Mouse (Mus musculus): Measurements from ENCODE around the gene Rsph10b.
A peak's percentile ranks its signal among the peaks of the same experiment; 100 is the strongest.

Gene Rsph10b

DNA sequence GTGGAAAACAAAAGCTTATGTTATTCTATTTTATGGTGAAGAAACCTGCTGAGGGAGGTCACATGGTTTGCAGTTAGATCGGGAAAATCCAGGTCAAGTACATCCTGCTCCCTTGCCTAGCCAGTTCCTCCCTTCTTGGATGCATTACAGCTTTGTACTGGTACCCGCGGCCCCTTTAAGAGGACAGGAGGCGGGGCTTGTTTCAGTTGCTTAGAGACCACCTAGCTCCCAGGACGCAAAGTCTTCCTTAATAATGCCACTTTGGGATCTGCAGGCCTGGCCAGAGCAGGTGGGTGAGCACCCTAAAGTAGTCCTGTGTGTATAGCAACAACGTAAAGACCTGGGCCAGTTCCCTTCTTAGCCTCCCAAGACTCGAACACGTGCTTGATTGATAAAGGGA, at the start of gene Rsph10b:
Rsph10b (plus strand) TSS at position 205 of the 400 bp plus-strand sequence.
- DNase-seq (ENCODE audit: low read depth, low spot score): peak; percentile 37

DNA sequence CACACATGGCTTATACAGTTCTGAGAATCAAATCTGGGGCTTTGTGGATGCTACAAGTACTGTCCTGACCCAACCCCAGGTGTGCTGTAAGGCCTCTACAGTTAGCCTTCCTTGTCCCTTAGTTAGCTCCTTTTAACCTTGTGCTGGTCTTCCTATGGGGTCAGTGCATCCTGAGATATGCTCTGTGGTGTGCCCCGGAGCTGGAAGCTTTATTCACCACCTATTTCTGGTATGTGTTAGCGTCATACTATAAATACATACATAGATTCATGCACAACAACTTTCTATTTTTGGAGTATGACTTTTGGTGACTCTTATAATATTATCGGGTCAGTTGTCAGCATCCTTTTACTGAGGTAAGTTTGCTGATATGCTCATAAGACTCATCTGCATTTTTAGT, 47.6 kb upstream of the Rsph10b start:
- no peak for DNase-seq (ENCODE audit: low read depth, low spot score)

DNA sequence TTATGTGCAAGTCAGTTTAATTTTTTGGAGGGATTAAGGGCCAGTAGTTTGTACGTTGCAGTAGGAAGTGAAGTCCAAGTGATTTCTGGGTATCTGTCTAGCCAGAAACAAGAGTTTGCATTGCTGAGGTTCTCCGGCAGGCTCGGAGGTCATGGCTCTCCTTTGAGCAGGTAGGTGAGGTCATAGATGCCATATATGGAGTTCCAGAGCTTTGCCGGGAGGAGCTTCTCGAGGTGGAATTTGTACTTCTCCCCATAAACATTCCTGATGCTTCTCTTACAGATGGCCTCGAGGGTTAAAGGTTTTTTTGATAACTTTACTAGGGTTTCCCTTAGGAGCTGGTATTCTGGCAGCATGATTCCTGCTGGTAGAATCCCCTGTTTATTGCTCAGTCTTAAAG, 42.1 kb upstream of the Rsph10b start:
- no peak for DNase-seq (ENCODE audit: low read depth, low spot score)

- peak; percentile 51 for DNase-seq (ENCODE audit: low read depth, low spot score)
Measured at GRCm38 (mm10) chr5:143892255-143892886, 40.5 kb upstream of the Rsph10b start.

- DNase-seq (ENCODE audit: low read depth, low spot score): no peak
Measured at GRCm38 (mm10) chr5:143893396-143893795, 39.4 kb upstream of the Rsph10b start.

DNA sequence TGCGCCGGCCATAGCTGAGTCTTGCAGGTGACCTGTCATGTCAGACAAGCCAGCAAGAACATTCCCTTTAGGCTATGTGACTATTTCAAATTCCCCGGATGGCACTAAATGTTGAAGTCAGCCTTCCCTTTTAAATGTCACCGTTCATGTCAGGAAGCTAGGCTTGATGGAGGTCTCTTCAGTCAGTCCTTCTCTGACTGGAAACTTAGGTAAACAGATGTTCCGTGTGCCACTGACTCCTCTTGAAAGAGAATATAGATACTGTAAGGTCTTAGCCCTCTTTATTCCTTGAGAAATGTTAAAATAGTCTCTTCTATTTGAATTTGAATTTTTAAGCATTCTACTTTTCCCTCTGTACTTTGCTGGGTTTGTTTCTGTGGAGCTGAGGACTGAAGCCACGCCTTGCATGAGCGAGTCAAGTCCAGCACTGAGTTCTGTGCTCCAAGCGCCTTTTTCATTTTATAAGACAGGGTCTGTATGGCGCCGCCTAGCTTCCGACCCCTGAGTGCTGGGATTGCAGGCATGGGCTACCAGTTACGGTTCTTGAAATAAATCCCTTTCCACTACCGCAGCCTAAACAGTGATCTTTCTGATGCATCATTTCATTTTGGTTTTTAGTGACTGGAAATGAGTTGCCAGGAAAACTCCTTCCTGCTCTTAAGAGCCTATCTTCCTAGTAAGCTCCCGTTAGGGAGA, 35.1 kb upstream of the Rsph10b start, which contains the start of gene Ankrd61:
Ankrd61 (minus strand) TSS at position 51 of the 696 bp plus-strand sequence.
- no peak for DNase-seq (ENCODE audit: low read depth, low spot score)

DNA sequence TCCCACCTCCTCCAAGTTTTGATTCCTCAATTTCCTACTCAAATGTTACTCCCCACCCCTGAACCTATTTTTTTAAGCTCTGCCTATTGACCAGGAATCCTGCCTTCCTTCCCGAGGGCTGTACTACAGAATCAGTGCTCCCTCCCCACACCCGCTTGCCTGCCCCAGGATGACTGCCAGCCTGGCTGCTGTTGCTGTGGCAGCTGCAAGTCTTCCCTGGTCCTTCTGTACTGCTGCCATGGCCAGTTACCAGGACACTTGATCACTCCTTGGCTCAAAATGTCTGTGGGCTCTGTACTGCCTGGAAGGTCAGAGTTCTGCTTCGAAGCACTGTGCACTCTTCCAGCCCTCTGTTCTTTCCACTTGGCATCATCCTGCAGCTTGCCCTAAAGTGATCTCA, 30.7 kb upstream of the Rsph10b start:
- peak; percentile 16 for DNase-seq (ENCODE audit: low read depth, low spot score)

- no peak for DNase-seq (ENCODE audit: low read depth, low spot score)
Measured at GRCm38 (mm10) chr5:143903813-143904212, 29.0 kb upstream of the Rsph10b start.

DNA sequence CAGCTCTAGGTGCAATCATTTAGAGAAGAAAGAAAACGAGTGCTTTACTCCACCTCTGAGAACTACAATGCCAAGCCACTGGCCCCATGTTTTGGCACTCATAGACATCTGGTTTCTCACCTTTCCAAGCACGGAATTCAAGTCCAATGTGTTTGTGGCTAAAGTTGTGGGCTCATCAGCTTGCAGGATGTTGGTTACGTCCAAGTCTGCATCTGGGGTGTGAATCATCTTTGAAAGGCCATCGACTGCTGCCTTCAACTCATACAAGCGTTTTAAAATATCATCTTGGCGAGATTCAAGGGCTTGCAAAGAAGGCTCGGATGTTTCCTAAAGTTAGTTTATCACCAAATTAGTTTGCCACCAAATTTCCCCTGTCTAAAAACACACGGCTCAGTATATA, 26.4 kb upstream of the Rsph10b start:
- DNase-seq (ENCODE audit: low read depth, low spot score): peak; percentile 52

DNA sequence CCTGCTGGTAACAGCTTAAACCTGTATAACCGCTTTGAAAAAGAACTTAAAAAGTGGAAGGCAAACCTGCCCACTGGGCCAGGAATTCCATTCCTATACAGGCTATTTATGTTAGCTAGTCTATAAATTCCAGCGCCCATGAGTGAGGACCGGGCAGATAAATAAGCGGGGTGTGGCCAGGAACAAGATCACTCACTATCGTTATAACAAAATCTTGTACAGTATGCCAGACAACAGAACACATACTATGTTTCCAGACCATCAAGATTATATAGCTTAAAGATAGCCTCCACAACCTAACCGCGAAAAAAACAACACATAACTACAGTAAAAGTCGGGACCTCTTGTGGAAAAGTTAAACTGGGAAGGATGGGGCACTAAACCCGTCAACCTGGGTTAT, 23.9 kb upstream of the Rsph10b start:
- no peak for DNase-seq (ENCODE audit: low read depth, low spot score)

- peak; percentile 100 for DNase-seq (ENCODE audit: low read depth, low spot score)
Measured at GRCm38 (mm10) chr5:143909417-143910400, 23.1 kb upstream of the Rsph10b start, which contains the start of the genes Aimp2 and Pms2. Aimp2 (minus strand) TSS chr5:143909847. Pms2 (plus strand) TSS chr5:143909964.

DNA sequence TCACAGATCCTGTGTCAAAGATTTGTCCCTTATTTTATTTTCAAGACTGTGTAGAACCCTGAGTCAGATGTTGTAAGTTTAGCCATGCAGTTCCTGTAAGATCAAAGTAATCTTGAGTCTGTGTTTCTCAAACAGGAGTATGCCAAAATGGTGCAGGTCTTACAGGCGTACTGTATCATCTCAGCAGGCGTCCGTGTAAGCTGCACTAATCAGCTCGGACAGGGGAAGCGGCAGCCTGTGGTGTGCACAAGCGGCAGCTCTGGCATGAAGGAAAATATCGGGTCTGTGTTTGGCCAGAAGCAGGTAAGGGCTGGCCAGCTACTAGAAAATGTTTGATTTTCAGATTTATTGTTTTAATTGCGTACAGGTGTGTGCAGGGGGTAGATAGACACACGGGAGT, 16.6 kb upstream of the Rsph10b start:
- DNase-seq (ENCODE audit: low read depth, low spot score): no peak

- DNase-seq (ENCODE audit: low read depth, low spot score): peak; percentile 54
Measured at GRCm38 (mm10) chr5:143917418-143917817, 15.4 kb upstream of the Rsph10b start.

GRCm38 (mm10) chr5:143918120-143918519, 14.7 kb upstream of the Rsph10b start:
- no peak for DNase-seq (ENCODE audit: low read depth, low spot score)

GRCm38 (mm10) chr5:143924781-143925452, 7.9 kb upstream of the Rsph10b start:
- DNase-seq (ENCODE audit: low read depth, low spot score): no peak

DNA sequence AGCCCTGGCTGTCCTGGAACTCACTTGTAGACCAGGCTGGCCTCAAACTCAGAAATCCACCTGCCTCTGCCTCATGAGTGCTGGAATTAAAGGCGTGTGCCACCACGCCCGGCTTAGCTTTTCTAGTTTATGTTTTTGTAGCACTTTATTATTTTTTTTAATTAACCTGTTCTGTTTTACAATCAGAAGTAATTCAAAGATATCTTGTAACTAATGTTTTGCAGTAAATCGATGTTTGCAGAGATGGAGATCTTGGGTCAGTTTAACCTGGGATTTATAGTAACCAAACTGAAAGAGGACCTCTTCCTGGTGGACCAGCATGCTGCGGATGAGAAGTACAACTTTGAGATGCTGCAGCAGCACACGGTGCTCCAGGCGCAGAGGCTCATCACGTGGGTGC, 5.0 kb upstream of the Rsph10b start, which contains the start of gene Gm42421:
Gm42421 (plus strand) TSS at position 301 of the 400 bp plus-strand sequence.
- no peak for DNase-seq (ENCODE audit: low read depth, low spot score)

DNA sequence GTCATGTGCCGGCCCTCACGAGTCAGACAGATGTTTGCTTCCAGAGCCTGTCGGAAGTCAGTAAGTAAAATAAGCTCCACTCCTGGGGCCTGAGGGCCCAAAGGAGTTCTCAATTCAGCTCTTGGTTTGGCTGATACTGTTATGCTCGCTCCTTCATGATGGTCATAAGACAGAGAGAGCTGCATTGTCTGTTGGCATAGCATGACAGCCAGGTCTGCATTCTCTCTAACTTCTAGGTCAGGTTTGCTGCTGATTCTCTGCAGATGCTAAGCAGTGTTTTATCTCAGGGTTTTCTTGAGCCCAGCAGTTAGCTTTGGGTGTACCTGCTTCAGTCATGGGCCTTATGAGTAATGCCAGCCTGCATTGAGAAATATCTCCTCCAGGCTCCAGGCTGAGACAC, 3.5 kb upstream of the Rsph10b start:
- DNase-seq (ENCODE audit: low read depth, low spot score): no peak

GRCm38 (mm10) chr5:143930656-143931055, 2.2 kb upstream of the Rsph10b start:
- DNase-seq (ENCODE audit: low read depth, low spot score): no peak

DNA sequence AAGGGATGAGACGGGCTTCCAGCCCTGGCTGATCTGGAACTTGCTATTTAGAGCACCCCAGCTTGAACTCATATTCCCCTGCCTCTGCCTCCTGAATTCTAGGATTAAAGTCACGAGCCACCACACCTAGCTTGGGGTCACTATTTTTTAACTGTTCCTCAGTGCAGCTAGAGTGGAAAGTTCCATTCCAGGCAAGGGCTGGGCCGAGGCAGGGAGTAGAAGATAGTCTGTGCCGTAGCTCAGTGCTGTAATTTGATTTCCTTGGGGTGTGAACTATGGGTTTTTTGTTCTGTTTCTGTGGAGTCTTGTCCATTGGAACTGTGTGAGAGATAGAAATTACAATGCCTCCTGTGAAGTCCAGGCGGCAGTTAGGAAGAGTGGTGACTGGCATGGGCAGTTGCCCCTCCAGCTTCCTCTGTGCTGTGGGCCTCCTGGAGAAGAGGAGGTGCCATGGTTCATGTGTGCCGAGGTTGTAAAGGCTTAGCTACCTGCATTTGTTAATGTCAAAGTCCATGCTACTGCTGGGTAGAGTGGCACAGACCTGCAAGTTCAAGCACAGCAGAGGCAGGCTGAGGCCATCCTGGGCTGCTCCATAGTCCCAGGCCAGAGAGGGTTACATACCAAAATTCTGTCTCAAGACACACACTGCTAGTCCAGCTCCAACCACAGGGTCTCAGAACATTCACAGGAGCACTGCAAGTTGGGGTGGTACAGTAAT, 813 bp upstream of the Rsph10b start:
- peak; percentile 36 for DNase-seq (ENCODE audit: low read depth, low spot score)

- DNase-seq (ENCODE audit: low read depth, low spot score): no peak
Measured at GRCm38 (mm10) chr5:143933414-143933813, 579 bp downstream of the Rsph10b start.

GRCm38 (mm10) chr5:143933875-143934274, 1.0 kb downstream of the Rsph10b start:
- DNase-seq (ENCODE audit: low read depth, low spot score): no peak

Data from brain, adult 2 months (tissue).